Mouse (Mus musculus): ENCODE measurements around the gene Ildr2. TPM values are rescaled to one million over a fixed set of nuclear protein-coding genes. Genes with fewer than 3 reads are reported as not detected.

The Ildr2 gene
- polyA plus RNA-seq (2015; fragmentation: Nextera tagmentation; extraction: Ambion mirVana) = 5.3 and 6.5 TPM in 2 replicates

GRCm38 (mm10) chr1:166253898-166254894 lies at the start of gene Ildr2:
TSS of gene Ildr2 (plus strand) at chr1:166254139.
- H3K4me2 ChIP-seq (replicated peaks) = peak within 1 kb of the TSS; percentile 81
- no peaks in the 10 kb centered on the region for H3K36me3 ChIP-seq
- WGBS = under 1% methylated on average over 54 of the region's 72 CpGs
- H3K4me3 ChIP-seq (replicated peaks) = peak within 1 kb of the TSS; percentile 62
- peak within 1 kb of the TSS; percentile 74 for H3K27ac ChIP-seq
- H3K9ac ChIP-seq (replicated peaks) = peak within 1 kb of the TSS; percentile 79
- peak; percentile 78 for ATAC-seq
- peaks cover 48% of the 10 kb centered on the region for H3K4me1 ChIP-seq (replicated peaks)
- peaks cover 12% of the 10 kb centered on the region; the same call in 1 of the 2 replicates for H3K27me3 ChIP-seq
- no peaks in the 10 kb centered on the region for H3K9me3 ChIP-seq

GRCm38 (mm10) chr1:166204171-166204570 lies 49.8 kb upstream of the Ildr2 start:
- no peaks in the 10 kb centered on the region for H3K27me3 ChIP-seq
- H3K9ac ChIP-seq (replicated peaks) = no peak overlapping the region
- H3K36me3 ChIP-seq = no peaks in the 10 kb centered on the region
- H3K4me3 ChIP-seq (replicated peaks) = no peak overlapping the region
- H3K9me3 ChIP-seq = no peaks in the 10 kb centered on the region
- H3K4me2 ChIP-seq (replicated peaks) = no peak overlapping the region
- no peak for ATAC-seq
- no peak overlapping the region for H3K27ac ChIP-seq
- H3K4me1 ChIP-seq (replicated peaks) = no peaks in the 10 kb centered on the region
- 18% methylated on average over 5 of the region's 5 CpGs for WGBS

GRCm38 (mm10) chr1:166205159-166205558 lies 48.8 kb upstream of the Ildr2 start:
- H3K4me1 ChIP-seq (replicated peaks) = no peaks in the 10 kb centered on the region
- 91% methylated on average over 3 of the region's 3 CpGs for WGBS
- H3K27ac ChIP-seq = no peak overlapping the region
- H3K9me3 ChIP-seq = no peaks in the 10 kb centered on the region
- H3K36me3 ChIP-seq = no peaks in the 10 kb centered on the region
- no peak overlapping the region for H3K9ac ChIP-seq (replicated peaks)
- ATAC-seq = no peak
- no peak overlapping the region for H3K4me2 ChIP-seq (replicated peaks)
- no peak overlapping the region for H3K4me3 ChIP-seq (replicated peaks)
- H3K27me3 ChIP-seq = no peaks in the 10 kb centered on the region

- 83% methylated on average over 6 of the region's 6 CpGs for WGBS
- Histone ChIP-seq H3K36me3 (no peaks in the 10 kb centered on the region), H3K4me3 (replicated peaks) (no peak overlapping the region), H3K9me3 (no peaks in the 10 kb centered on the region), H3K27ac (no peak overlapping the region), H3K9ac (replicated peaks) (no peak overlapping the region), H3K4me1 (replicated peaks) (no peaks in the 10 kb centered on the region), H3K4me2 (replicated peaks) (no peak overlapping the region), H3K27me3 (no peaks in the 10 kb centered on the region)
- no peak for ATAC-seq
Measured at GRCm38 (mm10) chr1:166209371-166209770, 44.6 kb upstream of the Ildr2 start.

GRCm38 (mm10) chr1:166214181-166214580 lies 39.8 kb upstream of the Ildr2 start:
- Histone ChIP-seq H3K9ac (replicated peaks) (no peak overlapping the region), H3K4me2 (replicated peaks) (no peak overlapping the region), H3K4me1 (replicated peaks) (no peaks in the 10 kb centered on the region), H3K36me3 (no peaks in the 10 kb centered on the region), H3K9me3 (no peaks in the 10 kb centered on the region), H3K4me3 (replicated peaks) (no peak overlapping the region), H3K27me3 (no peaks in the 10 kb centered on the region), H3K27ac (no peak overlapping the region)
- 82% methylated on average over 4 of the region's 4 CpGs for WGBS
- no peak for ATAC-seq

GRCm38 (mm10) chr1:166238315-166238969 lies 15.5 kb upstream of the Ildr2 start, which contains the start of gene Mael:
TSS of gene Mael (minus strand) at chr1:166238747.
- Histone ChIP-seq H3K36me3 (no peaks in the 10 kb centered on the region), H3K4me1 (replicated peaks) (no peaks in the 10 kb centered on the region), H3K9ac (replicated peaks) (no peak within 1 kb of the TSS), H3K4me2 (replicated peaks) (no peak within 1 kb of the TSS), H3K4me3 (replicated peaks) (no peak within 1 kb of the TSS), H3K9me3 (0 out of 2 replicates have a peak, but pooled peaks cover 4% of the 10 kb centered on the region), H3K27ac (no peak within 1 kb of the TSS), H3K27me3 (no peaks in the 10 kb centered on the region)
- WGBS = 88% methylated on average over 53 of the region's 53 CpGs
- no peak for ATAC-seq

GRCm38 (mm10) chr1:166244285-166244684 lies 9.7 kb upstream of the Ildr2 start:
- H3K36me3 ChIP-seq = no peaks in the 10 kb centered on the region
- no peaks in the 10 kb centered on the region for H3K27me3 ChIP-seq
- H3K9me3 ChIP-seq = no peaks in the 10 kb centered on the region
- no peak for ATAC-seq
- H3K4me1 ChIP-seq (replicated peaks) = no peaks in the 10 kb centered on the region
- no peak overlapping the region for H3K27ac ChIP-seq
- no peak overlapping the region for H3K4me2 ChIP-seq (replicated peaks)
- WGBS = 74% methylated on average over 6 of the region's 6 CpGs
- no peak overlapping the region for H3K9ac ChIP-seq (replicated peaks)
- H3K4me3 ChIP-seq (replicated peaks) = no peak overlapping the region

- Histone ChIP-seq H3K36me3 (no peaks in the 10 kb centered on the region), H3K9ac (replicated peaks) (peak overlapping the region; percentile 79), H3K27ac (peak overlapping the region; percentile 74), H3K27me3 (peaks cover 12% of the 10 kb centered on the region; the same call in 1 of the 2 replicates), H3K4me2 (replicated peaks) (peak overlapping the region; percentile 81), H3K4me3 (replicated peaks) (peak overlapping the region; percentile 62), H3K9me3 (no peaks in the 10 kb centered on the region), H3K4me1 (replicated peaks) (peaks cover 55% of the 10 kb centered on the region)
- WGBS = 6% methylated on average over 8 of the region's 8 CpGs
- ATAC-seq = no peak
Measured at GRCm38 (mm10) chr1:166255091-166255490, 1.2 kb downstream of the Ildr2 start.

- Histone ChIP-seq H3K4me2 (replicated peaks) (peak overlapping the region; percentile 81), H3K36me3 (no peaks in the 10 kb centered on the region), H3K27me3 (peaks cover 12% of the 10 kb centered on the region; the same call in 1 of the 2 replicates), H3K9ac (replicated peaks) (peak overlapping the region; percentile 79), H3K27ac (peak overlapping the region; percentile 74), H3K4me1 (replicated peaks) (peaks cover 55% of the 10 kb centered on the region), H3K9me3 (no peaks in the 10 kb centered on the region), H3K4me3 (replicated peaks) (peak overlapping the region; percentile 62)
- peak; percentile 24; the same call in 1 of the 2 replicates for ATAC-seq
- WGBS = 6% methylated on average over 2 of the region's 2 CpGs
Measured at GRCm38 (mm10) chr1:166255651-166256050, 1.7 kb downstream of the Ildr2 start.

- Histone ChIP-seq H3K36me3 (no peaks in the 10 kb centered on the region), H3K4me1 (replicated peaks) (peaks cover 55% of the 10 kb centered on the region), H3K27me3 (peaks cover 12% of the 10 kb centered on the region; the same call in 1 of the 2 replicates), H3K4me3 (replicated peaks) (peak overlapping the region; percentile 62), H3K9me3 (no peaks in the 10 kb centered on the region), H3K9ac (replicated peaks) (peak overlapping the region; percentile 79), H3K27ac (peak overlapping the region; percentile 74; the same call in 1 of the 2 replicates), H3K4me2 (replicated peaks) (peak overlapping the region; percentile 81)
- ATAC-seq = peak; percentile 53
- 4% methylated on average over 6 of the region's 6 CpGs for WGBS
Measured at GRCm38 (mm10) chr1:166256302-166256701, 2.4 kb downstream of the Ildr2 start.

GRCm38 (mm10) chr1:166256898-166257297 lies 3.0 kb downstream of the Ildr2 start:
- Histone ChIP-seq H3K27ac (0 out of 2 replicates have a peak overlapping the region, but pooled peaks have one; percentile 74), H3K9me3 (no peaks in the 10 kb centered on the region)
- WGBS = 35% methylated on average over 4 of the region's 4 CpGs

More at GRCm38 (mm10) chr1:166256898-166257297, 3.0 kb downstream of the Ildr2 start:
- Histone ChIP-seq H3K27me3 (peaks cover 8% of the 10 kb centered on the region; the same call in 1 of the 2 replicates), H3K36me3 (no peaks in the 10 kb centered on the region), H3K4me2 (replicated peaks) (peak overlapping the region; percentile 81), H3K4me3 (replicated peaks) (peak overlapping the region; percentile 62), H3K4me1 (replicated peaks) (peaks cover 55% of the 10 kb centered on the region), H3K9ac (replicated peaks) (peak overlapping the region; percentile 79)
- no peak for ATAC-seq
